Mouse (Mus musculus) adipocyte (in vitro differentiated cells): ENCODE measurements at regions not wholly inside any gene's neighbourhood (a gene's known extent, or its start where the extent isn't known, plus 50 kb on each side); places are given as distances from the start of the nearest gene placed in this dataset.
A peak's percentile ranks its signal among the peaks of the same experiment; 100 is the strongest.

Source experiments
- DNase-seq: peaks from one replicate; pipeline ENCODE4 v3.0.0-alpha.2; 2016; ENCODE audit warnings: low spot score

DNA sequence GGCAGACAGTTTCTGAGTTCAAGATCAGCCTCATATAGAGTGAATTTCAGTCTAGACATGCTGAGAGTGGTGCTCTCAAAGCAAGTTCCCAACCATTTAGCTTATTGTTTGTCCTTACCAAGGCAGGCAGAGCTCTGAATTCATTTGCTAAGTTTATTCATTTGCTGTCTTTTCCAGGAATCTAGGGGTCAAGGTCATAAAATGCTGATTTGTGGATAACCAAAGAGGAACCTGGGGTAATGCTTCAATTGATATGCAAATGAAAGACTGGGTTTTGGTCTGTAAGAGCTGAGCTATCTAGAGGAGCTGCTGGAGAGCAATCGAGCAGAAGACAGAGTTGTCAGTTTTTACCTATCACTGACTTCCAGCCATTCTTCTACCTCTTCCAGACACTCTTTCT is 832.8 kb downstream of the Ryr2 start:
- DNase-seq = no peak

DNA sequence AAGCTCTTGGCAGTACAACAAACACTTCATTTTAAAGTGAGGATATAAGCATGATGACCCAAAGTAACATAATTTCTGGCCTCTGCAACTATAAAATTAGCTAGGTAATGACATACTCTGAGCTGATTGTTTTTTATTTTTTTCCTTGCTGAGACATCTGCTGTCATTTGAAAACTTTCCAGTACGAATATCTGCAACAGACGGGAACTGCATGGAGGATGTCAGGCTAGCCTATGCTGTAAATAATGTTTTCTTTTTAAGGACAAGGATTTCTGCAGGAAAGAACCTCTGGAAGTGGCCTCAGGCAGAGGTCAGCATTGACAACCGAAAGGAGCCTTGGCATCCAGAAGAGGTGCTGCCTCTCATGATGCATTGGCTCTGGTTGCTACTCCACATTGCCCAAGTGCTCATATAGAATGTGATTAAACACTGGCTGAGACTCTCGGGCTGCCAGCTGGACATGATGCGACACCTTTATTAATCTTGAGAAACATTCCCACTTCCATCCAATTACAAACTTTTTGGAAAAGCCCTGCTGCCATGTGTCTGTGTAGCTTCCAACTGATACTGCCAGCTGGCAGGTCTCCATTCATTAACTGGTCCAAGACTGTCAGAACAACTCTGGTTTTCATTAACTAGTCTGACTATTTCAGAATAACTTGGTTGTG is 837.9 kb downstream of the Ryr2 start:
- DNase-seq = no peak

DNA sequence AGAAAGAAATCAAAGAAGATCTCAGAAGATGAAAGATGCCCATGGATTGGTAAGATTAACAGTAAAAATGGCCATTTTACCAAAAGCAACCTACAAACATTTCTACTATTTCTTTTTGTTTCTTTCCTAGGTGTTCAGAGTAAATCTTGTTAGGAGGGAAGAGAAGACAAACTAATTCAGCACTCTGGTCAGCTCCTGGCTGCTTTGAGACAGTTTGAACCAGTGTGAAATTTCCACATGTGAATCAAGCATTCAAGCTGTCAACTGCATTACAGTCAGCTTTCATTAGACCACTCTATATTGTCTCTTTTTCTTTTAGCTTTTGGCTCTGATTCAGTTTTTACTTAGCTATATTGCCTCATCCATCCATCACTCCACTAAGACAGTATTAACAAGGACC is 859.2 kb downstream of the Ryr2 start:
- peak; percentile 4 for DNase-seq

DNA sequence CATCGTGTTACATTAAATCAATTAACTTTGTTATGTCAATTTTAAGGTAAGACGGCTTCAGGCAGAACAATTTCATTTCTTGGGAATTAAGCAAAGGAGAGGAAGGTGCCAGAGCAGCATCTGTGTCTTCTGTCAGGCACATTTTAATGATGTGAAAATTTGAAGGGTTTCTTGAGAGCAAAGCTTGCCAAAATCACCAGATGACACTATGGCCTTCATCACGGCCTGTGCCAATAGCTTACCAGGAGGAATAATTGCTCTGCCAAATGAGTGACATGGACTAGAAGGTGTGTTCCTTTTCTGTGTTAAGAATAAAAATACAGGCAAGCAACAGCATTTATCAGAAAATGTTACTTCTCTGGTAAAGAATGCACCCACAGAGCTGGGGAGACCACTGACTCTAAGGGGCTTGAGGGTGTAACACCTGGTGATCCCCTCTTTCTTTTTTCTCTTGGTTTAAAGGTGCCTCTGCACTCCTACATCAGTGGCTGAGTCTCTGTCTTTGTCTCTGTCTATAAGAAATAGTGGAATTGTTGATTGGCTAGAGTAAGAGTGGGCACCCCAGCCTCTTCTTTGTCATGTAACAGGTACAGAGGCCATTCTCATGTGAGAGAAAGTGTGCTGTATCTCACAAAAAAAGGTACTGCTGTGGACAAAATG is 856.2 kb upstream of the Chrm3 start:
- DNase-seq = no peak

- DNase-seq = no peak
These were observed 849.5 kb upstream of the Chrm3 start for GRCm38 (mm10) chr13:11210109-11210508.

DNA sequence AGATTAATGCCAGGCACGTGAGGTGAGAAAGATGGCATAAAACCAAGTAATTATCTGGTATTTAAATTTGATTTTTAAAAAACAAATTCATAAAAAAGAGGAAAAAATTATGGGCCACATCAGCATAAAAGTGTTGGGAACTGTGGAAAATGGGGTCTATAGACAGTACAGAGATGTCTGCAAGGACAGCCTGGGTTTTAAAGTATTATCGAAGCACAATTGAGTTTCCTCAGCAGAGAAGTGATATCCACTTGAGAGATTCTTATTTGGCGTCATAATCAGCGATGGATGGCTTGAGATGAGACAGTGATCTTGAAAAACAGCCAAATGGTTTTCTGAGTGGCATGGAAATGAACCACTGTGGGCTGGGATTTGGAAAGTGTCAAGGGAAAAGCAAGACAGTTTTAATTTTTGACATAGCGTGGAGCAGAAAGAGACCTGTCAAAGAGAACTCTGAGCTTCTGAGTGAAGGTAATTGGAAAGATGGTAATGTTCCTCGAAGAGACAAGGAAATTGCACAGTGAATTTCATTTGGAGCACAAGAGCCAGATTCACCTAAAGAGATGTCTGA is 844.7 kb upstream of the Chrm3 start:
- DNase-seq = no peak

- no peak for DNase-seq
These were observed 841.3 kb upstream of the Chrm3 start for GRCm38 (mm10) chr13:11201978-11202377.

DNA sequence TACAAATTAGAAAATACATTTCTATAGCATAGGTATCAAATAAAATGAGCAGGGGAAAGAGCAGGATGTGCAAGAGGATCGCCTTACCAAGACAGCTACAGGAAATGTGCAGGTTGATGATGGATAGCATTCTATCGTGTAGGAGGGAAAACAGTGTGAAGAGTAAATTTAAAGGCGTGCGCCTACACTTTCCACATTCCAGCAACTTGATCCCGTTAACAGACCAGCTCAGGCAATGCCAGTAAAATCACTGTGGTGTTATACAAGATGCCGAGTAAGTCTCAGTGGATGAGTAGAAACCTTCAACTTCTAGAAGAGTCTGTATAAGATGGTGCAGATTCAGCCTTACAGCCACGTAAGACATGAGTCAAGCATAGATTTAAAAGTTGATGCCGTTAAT is 831.8 kb upstream of the Chrm3 start:
- DNase-seq = no peak

GRCm38 (mm10) chr13:11181191-11181590 is 820.5 kb upstream of the Chrm3 start:
- DNase-seq = no peak

GRCm38 (mm10) chr13:11180356-11180755 is 819.7 kb upstream of the Chrm3 start:
- no peak for DNase-seq

DNA sequence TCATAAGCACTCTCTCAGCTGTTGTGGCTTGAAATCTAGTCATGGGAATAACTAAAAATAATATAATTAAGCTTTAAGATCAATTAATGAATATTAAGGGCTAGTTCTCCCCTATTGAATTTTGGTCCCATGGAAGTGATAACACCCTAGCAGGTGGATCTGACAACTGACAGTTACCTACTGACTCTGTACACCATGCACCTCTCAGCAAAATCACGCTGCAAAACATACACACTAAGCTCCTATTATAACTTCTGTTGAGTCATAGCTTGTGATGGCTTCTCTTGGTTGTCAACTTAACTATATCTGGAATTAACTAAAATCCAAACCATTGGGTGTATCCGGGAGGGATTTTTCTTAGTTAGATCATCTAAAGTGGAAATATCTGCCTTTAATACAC is 817.9 kb upstream of the Chrm3 start:
- no peak for DNase-seq

DNA sequence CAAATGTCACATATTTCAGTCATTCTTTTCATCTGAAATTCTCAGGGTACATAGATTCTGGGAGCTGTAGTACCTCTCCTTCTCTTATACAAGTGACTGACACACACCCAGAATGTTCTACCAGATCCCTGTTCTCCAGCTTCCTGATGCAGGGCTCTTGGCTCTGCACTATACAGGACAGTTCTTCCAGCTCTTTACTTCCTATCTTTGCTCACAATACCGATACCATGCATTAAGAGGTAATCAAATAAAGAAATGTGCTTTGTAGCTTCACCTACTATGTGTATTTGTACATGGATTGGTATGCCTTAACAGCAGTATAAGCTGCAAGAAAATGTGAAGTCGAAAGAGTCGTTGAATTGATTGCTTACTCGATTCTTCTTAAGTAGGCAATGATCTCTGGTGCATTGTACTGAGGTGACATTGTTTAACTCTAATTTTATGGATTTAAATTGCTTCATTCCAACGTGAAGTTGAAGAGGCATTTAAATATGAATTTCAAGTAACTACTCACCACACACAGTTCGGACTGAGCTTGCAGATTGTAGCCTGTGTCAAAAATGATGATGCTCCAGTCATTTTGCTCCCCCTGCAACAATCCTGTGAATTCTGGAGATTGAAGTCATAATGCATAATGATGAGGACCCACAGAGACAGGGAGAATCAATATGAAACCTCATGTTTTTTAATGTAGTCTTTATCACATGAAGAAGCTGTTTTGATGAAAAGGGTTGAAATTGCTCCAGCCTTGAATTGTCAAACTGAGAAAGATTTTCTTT is 817.2 kb upstream of the Chrm3 start:
- no peak for DNase-seq

DNA sequence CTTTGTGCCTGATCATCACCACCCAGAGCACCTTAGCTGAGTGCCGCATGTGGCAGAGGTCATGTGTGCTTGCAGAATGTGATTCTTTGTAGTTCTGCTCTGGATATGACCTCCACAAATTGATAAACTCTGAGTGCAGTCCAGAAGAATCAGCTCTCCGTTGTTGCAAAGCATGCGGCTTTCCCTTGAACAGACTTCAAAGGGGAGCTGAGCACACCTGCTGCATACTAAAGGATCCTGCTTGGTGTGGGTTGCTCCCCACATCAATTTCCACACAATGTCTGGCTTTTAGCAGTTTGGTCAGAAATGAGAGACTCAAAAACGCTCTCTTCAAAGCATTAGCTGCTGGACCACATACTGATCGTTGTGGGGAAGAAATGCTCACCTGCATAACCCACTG is 806.5 kb upstream of the Chrm3 start:
- no peak for DNase-seq

DNA sequence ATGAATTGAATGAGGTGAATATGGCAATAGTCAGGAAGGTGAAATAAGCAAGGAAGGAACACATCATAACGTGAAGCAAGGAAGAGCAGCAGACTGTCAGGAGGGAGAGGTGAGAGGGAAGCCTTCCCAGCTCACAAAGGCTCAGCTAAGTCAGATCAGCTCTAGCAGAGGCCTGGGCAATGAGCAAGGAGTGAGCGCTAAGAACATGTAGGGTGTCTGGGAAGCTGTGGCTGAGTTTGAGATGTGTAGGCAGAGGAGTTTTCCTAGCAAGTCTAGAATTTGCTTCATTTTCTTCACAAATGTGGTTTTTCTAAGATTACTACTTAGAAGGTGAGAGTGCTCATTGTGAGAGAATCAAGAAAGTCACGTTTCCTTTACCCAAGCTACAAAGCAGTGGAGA is 803.5 kb upstream of the Chrm3 start:
- DNase-seq = no peak

GRCm38 (mm10) chr13:11147268-11147667 is 786.6 kb upstream of the Chrm3 start:
- DNase-seq = no peak

DNA sequence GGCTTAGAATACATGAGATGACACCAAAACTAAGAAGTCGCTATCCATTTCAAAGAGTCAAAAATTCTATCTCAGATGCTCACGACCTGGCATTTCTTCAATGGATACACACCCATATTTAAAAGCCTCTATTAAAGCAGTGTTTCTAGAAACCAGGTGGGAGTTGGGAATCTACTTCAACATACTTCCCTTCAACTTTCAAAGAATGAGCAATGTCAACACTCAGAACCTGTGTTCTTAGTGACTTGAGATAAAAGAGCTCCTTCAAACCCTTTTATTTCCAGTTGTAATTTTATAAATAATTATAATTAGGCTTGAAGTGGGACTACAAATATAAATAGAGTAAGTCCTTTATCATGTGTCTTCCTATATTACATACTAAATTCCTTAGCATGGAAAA is 747.0 kb upstream of the Chrm3 start:
- no peak for DNase-seq

- DNase-seq = no peak
These were observed 745.8 kb upstream of the Chrm3 start for GRCm38 (mm10) chr13:11106426-11106825.

DNA sequence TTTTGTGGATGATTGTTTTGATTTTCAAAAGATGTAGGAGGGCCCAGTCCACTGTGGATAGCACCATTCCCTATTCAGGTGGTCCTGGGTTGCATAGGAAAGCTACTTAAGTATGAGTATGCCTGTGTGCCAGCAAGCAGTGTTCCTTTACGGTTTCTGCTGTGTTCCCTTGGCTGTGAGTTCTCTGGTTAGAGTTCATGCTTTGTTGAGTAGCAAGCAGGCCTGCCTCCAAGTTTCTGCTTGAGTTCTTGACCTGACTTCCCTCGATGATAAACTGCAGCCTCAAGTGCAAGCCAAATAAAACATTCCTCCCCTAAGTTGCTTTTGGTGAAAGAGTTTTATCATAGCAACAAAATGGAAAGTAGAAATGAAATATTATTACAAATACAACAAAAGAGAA is 744.9 kb upstream of the Chrm3 start:
- DNase-seq = peak; percentile 3

DNA sequence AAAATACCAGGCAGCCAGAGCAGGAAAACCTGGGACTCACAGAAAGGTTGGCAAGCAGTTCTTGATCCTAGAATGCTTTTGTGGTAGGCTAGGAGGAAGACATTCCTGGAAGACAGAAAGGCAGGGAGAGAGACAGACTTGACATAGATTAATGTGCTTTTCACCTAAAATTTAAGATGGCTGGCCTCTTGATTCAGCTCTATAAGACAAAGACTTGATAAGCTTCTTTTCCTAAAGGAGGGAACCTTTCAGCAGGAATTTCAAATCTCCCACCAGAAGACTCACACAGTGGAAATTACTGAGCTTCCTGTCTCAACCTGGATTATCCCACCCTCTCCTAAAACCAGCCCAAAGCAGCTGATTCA is 738.9 kb upstream of the Chrm3 start:
- DNase-seq = no peak

- DNase-seq = no peak
These were observed 738.4 kb upstream of the Chrm3 start for GRCm38 (mm10) chr13:11098899-11099585.

GRCm38 (mm10) chr13:11092911-11093310 is 732.3 kb upstream of the Chrm3 start:
- no peak for DNase-seq
